Mouse (Mus musculus) forebrain, embryonic 15.5 days (tissue): ENCODE data around the gene Oas1e. TPM values are rescaled to one million over a fixed set of nuclear protein-coding genes. Genes with fewer than 3 reads are reported as not detected.
"Not testable (repeated sequence)": the region's sequence is repeated elsewhere in the genome, so short reads cannot be mapped to it uniquely, and the experiment has no call there.

Source experiments
- ATAC-seq: fragments of 200-750 bp; cut with Nextera tagmentation; replicated peaks from 2 replicates; pipeline ENCODE4 v1.8.0; 2017; ENCODE audit warnings: mild to moderate bottlenecking, moderate TSS enrichment, moderate library complexity
- H3K27ac ChIP-seq: fragments of 300-500 bp; sonication (generic); replicated peaks from 2 replicates; pipeline ENCODE4 v1.5.1; 2015; ENCODE audit warnings: mild to moderate bottlenecking, inconsistent platforms
- H3K27me3 ChIP-seq: fragments of 300-500 bp; sonication (generic); 2 replicates; pipeline ENCODE4 v1.6.1; 2015; ENCODE audit warnings: inconsistent platforms
- H3K36me3 ChIP-seq: fragments of 300-500 bp; sonication (generic); 2 replicates; pipeline ENCODE4 v1.6.1; 2015; ENCODE audit warnings: mild to moderate bottlenecking, inconsistent platforms
- H3K4me1 ChIP-seq: fragments of 300-500 bp; sonication (generic); 2 replicates; pipeline ENCODE4 v1.6.1; 2015; ENCODE audit warnings: inconsistent platforms
- H3K4me2 ChIP-seq: fragments of 300-500 bp; sonication (generic); replicated peaks from 2 replicates; pipeline ENCODE4 v1.6.1; 2015; ENCODE audit warnings: mild to moderate bottlenecking, inconsistent platforms
- H3K4me3 ChIP-seq: fragments of 300-500 bp; sonication (generic); 2 replicates; pipeline ENCODE4 v1.5.1; 2015; ENCODE audit warnings: mild to moderate bottlenecking, inconsistent platforms
- H3K9ac ChIP-seq: fragments of 300-500 bp; sonication (generic); replicated peaks from 2 replicates; pipeline ENCODE4 v1.6.1; 2015; ENCODE audit warnings: mild to moderate bottlenecking, inconsistent platforms
- H3K9me3 ChIP-seq: fragments of 300-500 bp; sonication (generic); 2 replicates; pipeline ENCODE4 v1.6.1; 2016; ENCODE audit warnings: inconsistent platforms
- WGBS: fragments of 180-500 bp; shearing (Covaris S2); methylation state at CpG from one replicate; pipeline ENCODE4 v1.1.7; 2015; ENCODE audit warnings: mixed read lengths; 5-methylcytosine and 5-hydroxymethylcytosine counted together
- polyA plus RNA-seq: library from polyadenylated mRNA; unstranded; fragments of >200 nt; fragmentation: Nextera tagmentation; extraction: Ambion mirVana; gene quantifications from 2 replicates; pipeline ENCODE4 v1.2.1, GENCODE M21; 2015

The Oas1e gene
- 0.26 TPM in 1 of 2 replicates, not detected in the other for polyA plus RNA-seq

GRCm38 (mm10) chr5:120795480-120796034, at the start of gene Oas1e:
Gene Oas1e (minus strand): TSS chr5:120795530.
- ATAC-seq, H3K4me1 ChIP-seq, H3K9me3 ChIP-seq, H3K36me3 ChIP-seq, H3K4me2 ChIP-seq, H3K27ac ChIP-seq, H3K4me3 ChIP-seq, H3K27me3 ChIP-seq, H3K9ac ChIP-seq: not testable (repeated sequence)
- 58% methylated on average over 9 of the region's 9 CpGs for WGBS

- 47% methylated on average over 3 of the region's 3 CpGs for WGBS
- no peaks in the 10 kb centered on the region for H3K9me3 ChIP-seq
- H3K9ac ChIP-seq = no peak overlapping the region
- H3K27me3 ChIP-seq = no peaks in the 10 kb centered on the region
- no peak overlapping the region for H3K4me3 ChIP-seq
- peak; percentile 57; the same call in 1 of the 2 replicates for ATAC-seq
- H3K4me1 ChIP-seq = 0 out of 2 replicates have a peak, but pooled peaks cover 2% of the 10 kb centered on the region
- H3K4me2 ChIP-seq = no peak overlapping the region
- H3K36me3 ChIP-seq = no peaks in the 10 kb centered on the region
- H3K27ac ChIP-seq = peak overlapping the region; percentile 51
Measured at GRCm38 (mm10) chr5:120844713-120845112, 49.4 kb upstream of the Oas1e start.

GRCm38 (mm10) chr5:120836731-120837585, 41.6 kb upstream of the Oas1e start:
- no peak overlapping the region for H3K9ac ChIP-seq
- no peaks in the 10 kb centered on the region for H3K27me3 ChIP-seq
- no peak overlapping the region for H3K27ac ChIP-seq
- 11% methylated on average over 8 of the region's 8 CpGs for WGBS
- H3K4me2 ChIP-seq = no peak overlapping the region
- H3K4me1 ChIP-seq = peaks cover 11% of the 10 kb centered on the region
- H3K4me3 ChIP-seq = no peak overlapping the region
- no peaks in the 10 kb centered on the region for H3K9me3 ChIP-seq
- ATAC-seq = no peak
- no peaks in the 10 kb centered on the region for H3K36me3 ChIP-seq

GRCm38 (mm10) chr5:120833335-120834280, 38.3 kb upstream of the Oas1e start:
- Histone ChIP-seq H3K27me3 (no peaks in the 10 kb centered on the region), H3K4me1 (peaks cover 11% of the 10 kb centered on the region), H3K4me3 (no peak overlapping the region), H3K4me2 (peak overlapping the region; percentile 22), H3K36me3 (no peaks in the 10 kb centered on the region), H3K9ac (no peak overlapping the region), H3K9me3 (no peaks in the 10 kb centered on the region), H3K27ac (no peak overlapping the region)
- WGBS = 7% methylated on average over 17 of the region's 17 CpGs
- no peak for ATAC-seq

- Histone ChIP-seq H3K27me3 (no peaks in the 10 kb centered on the region), H3K9me3 (no peaks in the 10 kb centered on the region), H3K4me3 (no peak overlapping the region), H3K36me3 (no peaks in the 10 kb centered on the region), H3K9ac (no peak overlapping the region), H3K27ac (no peak overlapping the region), H3K4me1 (peaks cover 11% of the 10 kb centered on the region), H3K4me2 (no peak overlapping the region)
- WGBS = 82% methylated on average over 4 of the region's 4 CpGs
- ATAC-seq = no peak
Measured at GRCm38 (mm10) chr5:120831031-120831430, 35.7 kb upstream of the Oas1e start.

DNA sequence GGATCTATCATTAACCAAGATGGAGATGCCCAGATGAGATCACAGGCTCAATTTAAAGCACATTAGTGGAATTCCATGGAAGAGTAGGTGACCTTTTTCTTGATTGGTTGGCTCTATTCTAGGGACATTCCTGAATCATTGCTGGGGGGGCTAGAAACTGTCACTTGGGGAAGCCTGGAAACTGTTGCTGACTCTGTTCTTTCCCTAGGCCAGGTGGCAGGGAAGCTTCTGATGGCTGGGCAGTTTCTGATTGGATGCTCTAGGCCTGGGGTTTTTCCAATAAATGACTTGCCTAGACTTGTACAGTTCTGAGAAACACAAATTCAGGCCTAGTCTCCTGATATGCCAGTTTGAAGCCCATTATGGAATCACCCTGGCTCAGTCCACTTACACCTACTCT, 23.7 kb upstream of the Oas1e start:
- H3K4me2 ChIP-seq = no peak overlapping the region
- H3K4me3 ChIP-seq = no peak overlapping the region
- H3K27me3 ChIP-seq = no peaks in the 10 kb centered on the region
- H3K4me1 ChIP-seq = no peaks in the 10 kb centered on the region
- H3K36me3 ChIP-seq = no peaks in the 10 kb centered on the region
- 0 out of 2 replicates have a peak, but pooled peaks cover 6% of the 10 kb centered on the region for H3K9me3 ChIP-seq
- no peak for ATAC-seq
- no peak overlapping the region for H3K9ac ChIP-seq
- H3K27ac ChIP-seq = no peak overlapping the region

DNA sequence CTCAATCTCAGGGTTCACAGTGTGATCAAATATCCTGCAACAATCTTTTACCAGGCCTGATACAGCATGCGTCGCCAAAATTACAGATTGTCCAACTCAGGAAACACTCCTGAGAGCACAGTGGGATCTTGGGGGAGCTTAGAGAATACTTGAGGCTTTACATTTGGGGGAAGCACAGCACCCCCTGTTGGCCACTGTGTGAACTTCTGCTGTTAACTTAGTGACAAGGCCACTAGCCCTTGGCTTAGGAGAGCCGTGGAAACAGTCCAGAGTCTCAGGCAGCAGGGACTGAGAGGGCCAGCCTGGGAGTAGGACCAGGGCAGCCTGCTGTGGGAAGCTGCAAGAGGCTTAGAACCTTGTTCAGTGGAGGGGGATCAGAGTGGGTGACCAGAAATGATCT, 20.6 kb upstream of the Oas1e start:
- 73% methylated on average over 3 of the region's 3 CpGs for WGBS
- Histone ChIP-seq H3K9ac (no peak overlapping the region), H3K4me3 (no peak overlapping the region)

GRCm38 (mm10) chr5:120813023-120813422, 17.7 kb upstream of the Oas1e start:
- no peak overlapping the region for H3K9ac ChIP-seq
- H3K4me1 ChIP-seq = peaks cover 9% of the 10 kb centered on the region
- H3K4me2 ChIP-seq = peak overlapping the region; percentile 42; the same call in 1 of the 2 replicates
- 87% methylated on average over 6 of the region's 6 CpGs for WGBS
- ATAC-seq = no peak
- H3K9me3 ChIP-seq = no peaks in the 10 kb centered on the region
- H3K27ac ChIP-seq = no peak overlapping the region
- peak overlapping the region; percentile 36; the same call in 1 of the 2 replicates for H3K4me3 ChIP-seq
- H3K27me3 ChIP-seq = no peaks in the 10 kb centered on the region
- H3K36me3 ChIP-seq = no peaks in the 10 kb centered on the region

More for the DNA sequence above, 20.6 kb upstream of the Oas1e start:
- no peak overlapping the region for H3K27ac ChIP-seq
- no peaks in the 10 kb centered on the region for H3K27me3 ChIP-seq
- no peak for ATAC-seq
- peaks cover 9% of the 10 kb centered on the region for H3K4me1 ChIP-seq
- H3K4me2 ChIP-seq = no peak overlapping the region
- H3K36me3 ChIP-seq = no peaks in the 10 kb centered on the region
- H3K9me3 ChIP-seq = 0 out of 2 replicates have a peak, but pooled peaks cover 6% of the 10 kb centered on the region

GRCm38 (mm10) chr5:120811951-120812819, 16.9 kb upstream of the Oas1e start, which contains the start of gene Oas1c:
Gene Oas1c (minus strand): TSS chr5:120812514.
- peak; percentile 84 for ATAC-seq
- 7% methylated on average over 18 of the region's 18 CpGs for WGBS
- H3K9me3 ChIP-seq = no peaks in the 10 kb centered on the region
- H3K4me3 ChIP-seq = peak within 1 kb of the TSS; percentile 36
- peak within 1 kb of the TSS; percentile 42 for H3K4me2 ChIP-seq
- H3K27ac ChIP-seq = peak within 1 kb of the TSS; percentile 62
- H3K27me3 ChIP-seq = no peaks in the 10 kb centered on the region
- H3K36me3 ChIP-seq = no peaks in the 10 kb centered on the region
- peak within 1 kb of the TSS; percentile 29 for H3K9ac ChIP-seq
- H3K4me1 ChIP-seq = peaks cover 9% of the 10 kb centered on the region

GRCm38 (mm10) chr5:120809171-120809570, 13.8 kb upstream of the Oas1e start:
- Histone ChIP-seq H3K9ac (no peak overlapping the region), H3K4me1 (peaks cover 9% of the 10 kb centered on the region), H3K36me3 (no peaks in the 10 kb centered on the region), H3K4me3 (no peak overlapping the region), H3K9me3 (no peaks in the 10 kb centered on the region), H3K27ac (no peak overlapping the region), H3K4me2 (no peak overlapping the region), H3K27me3 (no peaks in the 10 kb centered on the region)
- 35% methylated on average over 6 of the region's 6 CpGs for WGBS
- ATAC-seq = no peak

GRCm38 (mm10) chr5:120806458-120806857, 11.1 kb upstream of the Oas1e start:
- 87% methylated on average over 1 of the region's 1 CpGs for WGBS
- no peak overlapping the region for H3K27ac ChIP-seq
- H3K4me2 ChIP-seq = no peak overlapping the region
- H3K9me3 ChIP-seq = no peaks in the 10 kb centered on the region
- no peaks in the 10 kb centered on the region for H3K36me3 ChIP-seq
- H3K9ac ChIP-seq = no peak overlapping the region
- no peaks in the 10 kb centered on the region for H3K4me1 ChIP-seq
- H3K4me3 ChIP-seq = no peak overlapping the region
- H3K27me3 ChIP-seq = no peaks in the 10 kb centered on the region
- no peak for ATAC-seq
